Mouse (Mus musculus): ENCODE data around the gene Ifne.

DNA sequence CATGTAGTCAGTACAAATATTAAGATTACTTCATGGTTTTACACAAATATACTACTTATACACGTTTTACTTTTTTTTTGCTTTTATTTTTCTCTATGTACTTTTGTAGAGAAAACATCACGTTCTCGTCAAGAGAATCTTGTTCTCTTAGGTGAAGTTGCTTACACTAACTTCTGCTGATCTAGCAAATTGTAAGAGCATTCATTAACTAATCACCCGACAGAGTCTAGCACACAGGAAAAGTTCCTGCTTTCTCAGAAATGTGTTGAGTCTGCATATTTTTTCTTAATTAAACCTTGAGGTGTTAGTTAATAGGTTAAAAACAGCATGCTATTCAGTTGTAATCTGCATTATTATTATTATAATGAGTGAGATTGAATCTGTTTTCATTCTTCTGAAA lies 1.2 kb downstream of the Ifne start:
- no peak for TF ChIP-seq PAX5 (IDR thresholded peaks at IDR 0.05; ENCODE audit: low read length)
- no peak for TF ChIP-seq EP300 (IDR thresholded peaks at IDR 0.05; ENCODE audit: low read length)
- no peak for TF ChIP-seq CTCF (conservative IDR thresholded peaks at IDR 0.05 in 1 of 2, IDR thresholded peaks at IDR 0.05 in 1 of 2; ENCODE audit: low read depth in 2 of 2, low read length in 2 of 2)
- TF ChIP-seq TCF12 (IDR thresholded peaks at IDR 0.05; ENCODE audit: low read depth, low read length), result no peak
- TF ChIP-seq GABPA (IDR thresholded peaks at IDR 0.05; ENCODE audit: insufficient replicate concordance, low read depth, low read length), result no peak
- no peak for TF ChIP-seq ZNF384 (IDR thresholded peaks at IDR 0.05; ENCODE audit: low read depth, low read length)
- TF ChIP-seq POLR2A (IDR thresholded peaks at IDR 0.05; ENCODE audit: low read depth, low read length), result no peak
- no peak for TF ChIP-seq MYC (IDR thresholded peaks at IDR 0.05; ENCODE audit: low read depth, low read length)
- no peak for TF ChIP-seq USF1 (IDR thresholded peaks at IDR 0.05; ENCODE audit: low read depth, low read length)
- no peak for TF ChIP-seq ZKSCAN1 (IDR thresholded peaks at IDR 0.05; ENCODE audit: borderline replicate concordance, low read depth, low read length)
- TF ChIP-seq SMC3 (IDR thresholded peaks at IDR 0.05; ENCODE audit: low read depth, low read length), result no peak
- TF ChIP-seq CHD1 (IDR thresholded peaks at IDR 0.05; ENCODE audit: low read depth, low read length), result no peak
- no peak for TF ChIP-seq HCFC1 (IDR thresholded peaks at IDR 0.05; ENCODE audit: low read depth, low read length)
